Mouse (Mus musculus): ENCODE data around the gene Olfr851. TPM values are rescaled to one million over a fixed set of nuclear protein-coding genes. Genes with fewer than 3 reads are reported as not detected.

Olfr851 gene
- total RNA-seq (2021): not detected
- long read RNA-seq, experiment 1: 0 reads
- long read RNA-seq, experiment 2: 0 reads

GRCm38 (mm10) chr9:19492995-19493394 is at the start of gene Olfr851:
Gene Olfr851 (plus strand): TSS chr9:19493295.
- intact Hi-C loops (cut with DNase I): no loop called here

GRCm38 (mm10) chr9:19478148-19478547 is 14.9 kb upstream of the Olfr851 start, which contains the start of gene Olfr850:
Gene Olfr850 (minus strand): TSS chr9:19478248.
- intact Hi-C loops (cut with DNase I): no loop called here
- no peak for DNase-seq (ENCODE audit: low spot score in 2 of 2)

More at GRCm38 (mm10) chr9:19492995-19493394, at the start of gene Olfr851:
- DNase-seq (ENCODE audit: low spot score in 2 of 2): no peak

GRCm38 (mm10) chr9:19540976-19541375 is 47.9 kb downstream of the Olfr851 start, which contains the start of gene Olfr853:
Gene Olfr853 (minus strand): TSS chr9:19541076.
- intact Hi-C loops (cut with DNase I): no loop called here
- DNase-seq (ENCODE audit: low spot score in 2 of 2): no peak

Other genes with a start within 250 kb of the Olfr851 start
- not detected for gene Olfr843, start 241.3 kb upstream of the Olfr851 start, total RNA-seq (2021)
- gene Olfr844, start 176.9 kb upstream of the Olfr851 start, total RNA-seq (2021): not detected
- gene Olfr845, start 156.8 kb upstream of the Olfr851 start, total RNA-seq (2021): not detected
- gene Olfr846, start 129.3 kb upstream of the Olfr851 start, total RNA-seq (2021): not detected
- not detected for gene Olfr847, start 114.6 kb upstream of the Olfr851 start, total RNA-seq (2021)
- not detected for gene Olfr849, start 53.0 kb upstream of the Olfr851 start, total RNA-seq (2021)
- gene Olfr850, start 15.0 kb upstream of the Olfr851 start, total RNA-seq (2021): not detected
- not detected for gene Olfr853, start 47.8 kb downstream of the Olfr851 start, total RNA-seq (2021)
- gene Olfr854, start 74.1 kb downstream of the Olfr851 start, total RNA-seq (2021): not detected
- gene Olfr855, start 89.3 kb downstream of the Olfr851 start, total RNA-seq (2021): not detected
- gene Zfp317, start 128.8 kb downstream of the Olfr851 start, total RNA-seq (2021): 10 to 100 TPM; 18.7 to 22.3 TPM
- not detected for gene Olfr857, start 216.1 kb downstream of the Olfr851 start, total RNA-seq (2021)